Mouse (Mus musculus): ENCODE measurements around the gene Chmp1a. TPM values are rescaled to one million over a fixed set of nuclear protein-coding genes. Genes with fewer than 3 reads are reported as not detected.

The Chmp1a gene
- polyA plus RNA-seq, 2 experiments = 93.6 to 128 TPM

- WGBS = 90% methylated on average over 12 of the region's 12 CpGs
- ATAC-seq (ENCODE audit: low FRiP score, low read depth) (no peak), DNase-seq (ENCODE audit: low spot score) (no peak)
- H3K4me3 ChIP-seq (replicated peaks; ENCODE audit: low read length) = no peak overlapping the region
- H3K4me1 ChIP-seq (ENCODE audit: control insufficient read depth, insufficient read depth, low read length) = no peaks in the 10 kb centered on the region
- H3K9me3 ChIP-seq (ENCODE audit: control insufficient read depth, low read length) = no peaks in the 10 kb centered on the region
- no peak overlapping the region for H3K9ac ChIP-seq (ENCODE audit: low read depth, low read length, severe bottlenecking)
- H3K27me3 ChIP-seq (ENCODE audit: control insufficient read depth, insufficient read depth, low read length) = no peaks in the 10 kb centered on the region
- H3K27ac ChIP-seq (replicated peaks; ENCODE audit: low read depth, low read length) = no peak overlapping the region
- no peak for TF ChIP-seq POLR2A (IDR thresholded peaks at IDR 0.05; ENCODE audit: borderline replicate concordance, extremely low read depth, insufficient read depth, insufficient read length)
- H3K4me2 ChIP-seq (replicated peaks; ENCODE audit: low read depth, low read length, severe bottlenecking) = no peak overlapping the region
- peaks cover 85% of the 10 kb centered on the region for H3K36me3 ChIP-seq (ENCODE audit: control insufficient read depth, insufficient read depth, low read length)
These were observed 33.0 kb upstream of the Chmp1a start for GRCm38 (mm10) chr8:123245543-123245942.

DNA sequence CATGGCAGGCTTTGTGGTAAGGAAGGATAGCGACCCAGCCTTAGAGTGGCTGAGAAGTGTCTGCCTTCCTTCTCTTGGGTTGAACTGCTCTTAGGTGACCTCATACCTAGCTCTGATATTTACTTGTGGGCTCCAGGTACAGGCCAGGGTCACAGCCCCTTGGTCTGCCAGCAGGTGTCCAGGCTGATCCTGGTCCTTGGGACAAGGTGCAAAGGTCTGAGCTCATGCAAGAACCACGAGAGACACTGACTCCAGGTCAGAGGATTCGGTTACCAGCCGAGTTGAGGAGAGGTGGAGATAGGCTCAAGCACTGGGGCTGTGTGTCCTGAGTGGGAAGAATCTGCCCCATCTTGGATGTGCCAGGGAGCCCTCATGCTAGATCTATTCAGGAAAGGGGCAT is 31.8 kb upstream of the Chmp1a start:
- Histone ChIP-seq H3K4me1 (ENCODE audit: control insufficient read depth, insufficient read depth, low read length) (no peaks in the 10 kb centered on the region), H3K27ac (replicated peaks; ENCODE audit: low read depth, low read length) (no peak overlapping the region), H3K4me2 (replicated peaks; ENCODE audit: low read depth, low read length, severe bottlenecking) (no peak overlapping the region), H3K36me3 (ENCODE audit: control insufficient read depth, insufficient read depth, low read length) (peaks cover 75% of the 10 kb centered on the region), H3K27me3 (ENCODE audit: control insufficient read depth, insufficient read depth, low read length) (no peaks in the 10 kb centered on the region), H3K4me3 (replicated peaks; ENCODE audit: low read length) (no peak overlapping the region), H3K9me3 (ENCODE audit: control insufficient read depth, low read length) (no peaks in the 10 kb centered on the region), H3K9ac (ENCODE audit: low read depth, low read length, severe bottlenecking) (no peak overlapping the region)
- no peak for DNase-seq (ENCODE audit: low spot score)
- no peak for TF ChIP-seq POLR2A (IDR thresholded peaks at IDR 0.05; ENCODE audit: borderline replicate concordance, extremely low read depth, insufficient read depth, insufficient read length)
- WGBS = 88% methylated on average over 4 of the region's 4 CpGs
- no peak for ATAC-seq (ENCODE audit: low FRiP score, low read depth)

DNA sequence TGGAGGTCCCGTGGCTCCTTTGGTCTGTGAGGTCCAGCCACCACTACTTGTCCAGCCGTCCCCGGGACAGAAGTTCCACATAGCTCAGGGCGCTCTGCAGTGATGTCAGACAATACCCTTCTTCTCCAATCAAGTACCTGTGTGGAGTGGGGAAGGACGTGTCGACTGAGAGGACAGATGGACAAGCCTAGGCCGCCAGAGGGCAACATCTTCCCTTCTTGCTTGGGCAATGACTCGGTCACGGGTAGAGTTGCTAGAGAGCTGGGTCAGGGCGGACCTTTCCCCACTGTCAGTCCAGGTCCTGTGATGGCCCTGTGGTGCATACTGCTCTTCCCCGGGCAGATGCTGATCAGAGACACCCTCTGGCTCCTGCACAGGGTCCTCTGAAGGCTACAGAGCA is 30.5 kb upstream of the Chmp1a start:
- Histone ChIP-seq H3K4me3 (replicated peaks; ENCODE audit: low read length) (no peak overlapping the region), H3K4me1 (ENCODE audit: control insufficient read depth, insufficient read depth, low read length) (no peaks in the 10 kb centered on the region), H3K9ac (ENCODE audit: low read depth, low read length, severe bottlenecking) (no peak overlapping the region), H3K36me3 (ENCODE audit: control insufficient read depth, insufficient read depth, low read length) (peaks cover 61% of the 10 kb centered on the region), H3K27ac (replicated peaks; ENCODE audit: low read depth, low read length) (no peak overlapping the region), H3K27me3 (ENCODE audit: control insufficient read depth, insufficient read depth, low read length) (no peaks in the 10 kb centered on the region), H3K9me3 (ENCODE audit: control insufficient read depth, low read length) (no peaks in the 10 kb centered on the region), H3K4me2 (replicated peaks; ENCODE audit: low read depth, low read length, severe bottlenecking) (no peak overlapping the region)
- WGBS = 77% methylated on average over 11 of the region's 11 CpGs
- no peak for TF ChIP-seq POLR2A (IDR thresholded peaks at IDR 0.05; ENCODE audit: borderline replicate concordance, extremely low read depth, insufficient read depth, insufficient read length)
- DNase-seq (ENCODE audit: low spot score) = no peak
- ATAC-seq (ENCODE audit: low FRiP score, low read depth) = no peak

DNA sequence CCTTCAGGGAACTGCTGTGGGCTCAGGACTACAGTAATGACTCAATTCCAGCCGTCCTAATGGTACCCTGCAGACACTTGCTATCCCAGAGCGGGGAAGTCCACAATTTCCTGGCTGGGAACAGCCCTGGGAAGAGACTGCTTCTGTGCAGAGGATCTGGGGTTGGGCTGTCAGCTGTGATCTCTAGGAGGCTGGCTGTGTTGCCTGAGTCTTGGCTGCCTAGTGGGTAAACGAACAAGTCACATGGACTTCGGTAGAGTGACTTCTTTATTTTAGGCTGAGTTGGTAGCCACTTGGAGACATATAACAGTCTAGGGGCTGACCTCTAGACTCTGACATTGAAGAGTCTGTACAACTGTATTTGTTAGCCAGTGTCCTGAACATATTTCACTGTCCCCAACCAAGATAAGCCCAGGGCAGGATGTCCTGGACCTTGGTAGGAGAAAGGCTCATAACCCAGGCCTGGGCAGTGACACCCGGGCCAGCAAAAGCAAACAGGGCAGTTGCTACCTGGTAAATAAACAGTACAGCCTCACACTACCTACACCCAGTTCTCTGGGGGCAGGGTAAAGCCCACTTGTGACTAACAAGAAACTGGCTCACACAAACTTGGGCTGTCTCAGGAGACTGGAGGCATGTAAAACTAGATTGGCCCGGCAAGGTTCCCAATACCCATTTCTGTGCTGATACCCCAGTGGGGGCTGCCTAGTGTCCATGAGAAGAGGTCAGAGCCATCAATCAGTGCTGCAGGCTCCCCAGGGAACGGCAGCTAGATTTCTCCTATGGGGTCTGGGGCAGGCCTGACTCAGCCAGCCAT is 29.8 kb upstream of the Chmp1a start:
- H3K9me3 ChIP-seq (ENCODE audit: control insufficient read depth, low read length) = no peaks in the 10 kb centered on the region
- ATAC-seq (ENCODE audit: low FRiP score, low read depth) (no peak), DNase-seq (ENCODE audit: low spot score) (no peak)
- H3K9ac ChIP-seq (ENCODE audit: low read depth, low read length, severe bottlenecking) = no peak overlapping the region
- H3K4me1 ChIP-seq (ENCODE audit: control insufficient read depth, insufficient read depth, low read length) = no peaks in the 10 kb centered on the region
- H3K27me3 ChIP-seq (ENCODE audit: control insufficient read depth, insufficient read depth, low read length) = no peaks in the 10 kb centered on the region
- H3K36me3 ChIP-seq (ENCODE audit: control insufficient read depth, insufficient read depth, low read length) = peaks cover 54% of the 10 kb centered on the region
- H3K27ac ChIP-seq (replicated peaks; ENCODE audit: low read depth, low read length) = no peak overlapping the region
- no peak overlapping the region for H3K4me3 ChIP-seq (replicated peaks; ENCODE audit: low read length)
- no peak for TF ChIP-seq POLR2A (IDR thresholded peaks at IDR 0.05; ENCODE audit: borderline replicate concordance, extremely low read depth, insufficient read depth, insufficient read length)
- H3K4me2 ChIP-seq (replicated peaks; ENCODE audit: low read depth, low read length, severe bottlenecking) = no peak overlapping the region
- WGBS = 89% methylated on average over 7 of the region's 7 CpGs

- 88% methylated on average over 10 of the region's 10 CpGs for WGBS
- ATAC-seq (ENCODE audit: low FRiP score, low read depth) (no peak), DNase-seq (ENCODE audit: low spot score) (no peak)
- H3K4me1 ChIP-seq (ENCODE audit: control insufficient read depth, insufficient read depth, low read length) = 0 out of 2 replicates have a peak, but pooled peaks cover 8% of the 10 kb centered on the region
- no peak for TF ChIP-seq POLR2A (IDR thresholded peaks at IDR 0.05; ENCODE audit: borderline replicate concordance, extremely low read depth, insufficient read depth, insufficient read length)
- H3K36me3 ChIP-seq (ENCODE audit: control insufficient read depth, insufficient read depth, low read length) = peaks cover 27% of the 10 kb centered on the region
- H3K4me3 ChIP-seq (replicated peaks; ENCODE audit: low read length) = no peak overlapping the region
- H3K9ac ChIP-seq (ENCODE audit: low read depth, low read length, severe bottlenecking) = no peak overlapping the region
- no peak overlapping the region for H3K4me2 ChIP-seq (replicated peaks; ENCODE audit: low read depth, low read length, severe bottlenecking)
- H3K27me3 ChIP-seq (ENCODE audit: control insufficient read depth, insufficient read depth, low read length) = peaks cover 16% of the 10 kb centered on the region
- no peak overlapping the region for H3K27ac ChIP-seq (replicated peaks; ENCODE audit: low read depth, low read length)
- no peaks in the 10 kb centered on the region for H3K9me3 ChIP-seq (ENCODE audit: control insufficient read depth, low read length)
These were observed 26.8 kb upstream of the Chmp1a start for GRCm38 (mm10) chr8:123239398-123239797.
